Mouse (Mus musculus): ENCODE results near the gene Osgepl1. TPM values are rescaled to one million over a fixed set of nuclear protein-coding genes. Genes with fewer than 3 reads are reported as not detected.

Gene Osgepl1
- polyA plus RNA-seq, 1 experiment, result 24.5 TPM

- TF ChIP-seq CTCF (IDR thresholded peaks at IDR 0.05; ENCODE audit: low read depth, low read length) (no peak), EP300 (IDR thresholded peaks at IDR 0.05; ENCODE audit: insufficient read depth, low read depth, low read length) (no peak), POLR2A (IDR thresholded peaks at IDR 0.05; ENCODE audit: insufficient read depth, low read length) (no peak)
- no peaks in the 10 kb centered on the region for H3K9me3 ChIP-seq (replicated peaks; ENCODE audit: control insufficient read depth, insufficient read depth, low read length, poor library complexity, severe bottlenecking)
- H3K4me1 ChIP-seq (ENCODE audit: control insufficient read depth, insufficient read depth, low read length), result no peaks in the 10 kb centered on the region
- H3K27ac ChIP-seq (ENCODE audit: insufficient read depth, low read length), result no peak overlapping the region
- no peaks in the 10 kb centered on the region for H3K36me3 ChIP-seq (ENCODE audit: control insufficient read depth, insufficient read depth, low read length, poor library complexity, severe bottlenecking)
- H3K4me3 ChIP-seq (ENCODE audit: low read depth, low read length), result no peak overlapping the region
- H3K27me3 ChIP-seq (ENCODE audit: control insufficient read depth, insufficient read depth, low read length, poor library complexity, severe bottlenecking), result no peaks in the 10 kb centered on the region
- H3K9ac ChIP-seq (ENCODE audit: low read depth, poor library complexity, severe bottlenecking), result no peak overlapping the region
Measured at GRCm38 (mm10) chr1:53358988-53359387, 45.6 kb downstream of the Osgepl1 start.

Other genes with a start within 250 kb of the Osgepl1 start
- 4.0 and 4.8 TPM in 2 replicates for gene 1700019A02Rik, start 126.0 kb upstream of the Osgepl1 start, polyA plus RNA-seq (2011; ENCODE audit: insufficient read depth, insufficient read length, low read depth, missing spikeins)
- gene Pms1, start 16.6 kb upstream of the Osgepl1 start, polyA plus RNA-seq (2011; ENCODE audit: insufficient read depth, insufficient read length, low read depth, missing spikeins), result 26.7 and 27.9 TPM in 2 replicates
- 21.6 and 27.7 TPM in 2 replicates for gene Ormdl1, start 16.5 kb upstream of the Osgepl1 start, polyA plus RNA-seq (2011; ENCODE audit: insufficient read depth, insufficient read length, low read depth, missing spikeins)
- gene Gm28778, start 16.5 kb upstream of the Osgepl1 start, polyA plus RNA-seq (2011; ENCODE audit: insufficient read depth, insufficient read length, low read depth, missing spikeins), result not detected in 2 replicates
- gene Asdurf, start 39.0 kb downstream of the Osgepl1 start, polyA plus RNA-seq (2011; ENCODE audit: insufficient read depth, insufficient read length, low read depth, missing spikeins), result 38.6 and 48.5 TPM in 2 replicates
- not detected in 2 replicates for gene Gm28551, start 39.0 kb downstream of the Osgepl1 start, polyA plus RNA-seq (2011; ENCODE audit: insufficient read depth, insufficient read length, low read depth, missing spikeins)
- 86.8 and 95.0 TPM in 2 replicates for gene Asnsd1, start 39.1 kb downstream of the Osgepl1 start, polyA plus RNA-seq (2011; ENCODE audit: insufficient read depth, insufficient read length, low read depth, missing spikeins)